Mouse (Mus musculus) hindbrain, embryonic 15.5 days (tissue): ENCODE data around the gene Tspo. TPM values are rescaled to one million over a fixed set of nuclear protein-coding genes. Genes with fewer than 3 reads are reported as not detected.

Experiments used
- ATAC-seq: fragments of 200-750 bp; cut with Nextera tagmentation; 2 replicates; pipeline ENCODE4 v1.8.0; 2017; ENCODE audit warnings: low read depth, moderate number of reproducible peaks, moderate TSS enrichment; ENCODE audit not compliant: low FRiP score
- H3K27ac ChIP-seq: fragments of 300-500 bp; sonication (generic); replicated peaks from 2 replicates; pipeline ENCODE4 v1.5.1; 2015; ENCODE audit warnings: mild to moderate bottlenecking, inconsistent platforms
- H3K27me3 ChIP-seq: fragments of 300-500 bp; sonication (generic); 2 replicates; pipeline ENCODE4 v1.6.1; 2015; ENCODE audit warnings: control low read depth, inconsistent platforms
- H3K36me3 ChIP-seq: fragments of 300-500 bp; sonication (generic); 2 replicates; pipeline ENCODE4 v1.6.1; 2015; ENCODE audit warnings: control low read depth, inconsistent platforms
- H3K4me1 ChIP-seq: fragments of 300-500 bp; sonication (generic); replicated peaks from 2 replicates; pipeline ENCODE4 v1.6.1; 2015; ENCODE audit warnings: control low read depth, inconsistent platforms
- H3K4me2 ChIP-seq: fragments of 300-500 bp; sonication (generic); 2 replicates; pipeline ENCODE4 v1.6.1; 2015; ENCODE audit warnings: moderate library complexity, mild to moderate bottlenecking, inconsistent platforms
- H3K4me3 ChIP-seq: fragments of 300-500 bp; sonication (generic); 2 replicates; pipeline ENCODE4 v1.5.1; 2015; ENCODE audit warnings: mild to moderate bottlenecking, inconsistent platforms
- H3K9ac ChIP-seq: fragments of 300-500 bp; sonication (generic); 2 replicates; pipeline ENCODE4 v1.6.1; 2015; ENCODE audit warnings: inconsistent platforms
- H3K9me3 ChIP-seq: fragments of 300-500 bp; sonication (generic); 2 replicates; pipeline ENCODE4 v1.6.1; 2016; ENCODE audit warnings: control low read depth, inconsistent platforms
- WGBS: fragments of 180-500 bp; shearing (Covaris S2); methylation state at CpG from one replicate; pipeline ENCODE4 v1.1.7; 2015; 5-methylcytosine and 5-hydroxymethylcytosine counted together
- polyA plus RNA-seq: library from polyadenylated mRNA; unstranded; fragments of >200 nt; fragmentation: Nextera tagmentation; extraction: Ambion mirVana; gene quantifications from 2 replicates; pipeline ENCODE4 v1.2.1, GENCODE M21; 2015

The Tspo gene
- polyA plus RNA-seq, 1 experiment from 2014 or later = 11.7 TPM

DNA sequence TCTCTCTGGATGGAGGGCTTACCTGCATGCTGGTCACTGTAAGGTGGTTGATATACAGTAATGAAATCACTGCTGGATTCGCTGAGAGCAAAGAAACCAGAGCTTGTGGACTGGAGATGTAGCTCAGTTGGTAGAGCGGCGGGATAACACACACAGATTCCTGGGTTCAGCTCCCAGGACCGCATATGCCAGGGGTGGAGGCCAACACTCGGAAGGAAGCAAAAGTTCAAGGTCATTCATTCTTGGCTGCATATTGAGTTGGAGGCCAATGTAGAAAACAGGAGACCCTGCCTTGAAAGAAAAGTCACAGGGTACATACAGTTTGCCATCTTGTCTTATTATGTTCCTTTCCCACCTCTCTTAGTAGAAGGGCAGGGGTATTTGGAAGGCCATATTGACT, 33.6 kb upstream of the Tspo start:
- H3K4me2 ChIP-seq = no peak overlapping the region
- H3K9me3 ChIP-seq = no peaks in the 10 kb centered on the region
- H3K27ac ChIP-seq = no peak overlapping the region
- H3K36me3 ChIP-seq = no peaks in the 10 kb centered on the region
- H3K27me3 ChIP-seq = peaks cover 40% of the 10 kb centered on the region
- WGBS = 84% methylated on average over 5 of the region's 5 CpGs
- no peak overlapping the region for H3K9ac ChIP-seq
- peaks cover 15% of the 10 kb centered on the region for H3K4me1 ChIP-seq
- ATAC-seq = no peak
- H3K4me3 ChIP-seq = no peak overlapping the region

DNA sequence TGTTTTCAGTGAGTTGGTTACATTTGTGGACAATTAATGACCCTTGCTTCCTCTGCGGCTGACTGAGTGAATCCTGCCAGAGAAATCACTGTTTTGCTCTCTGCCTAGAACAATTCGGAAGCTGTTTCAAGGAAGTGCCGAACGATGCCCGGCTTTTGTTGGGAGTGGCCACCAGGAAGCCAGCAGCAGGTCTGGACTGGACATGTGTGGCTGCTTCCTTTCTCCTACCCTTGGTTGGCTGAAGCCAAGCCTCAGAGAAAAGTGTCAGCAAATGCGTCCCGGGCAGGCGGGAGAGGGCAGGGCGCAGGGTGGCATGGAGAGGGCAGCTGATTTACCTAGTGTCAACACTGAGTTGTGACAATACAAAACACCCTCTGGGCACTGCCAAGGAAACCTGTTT, 33.2 kb upstream of the Tspo start:
- Histone ChIP-seq H3K27me3 (peaks cover 37% of the 10 kb centered on the region), H3K36me3 (no peaks in the 10 kb centered on the region), H3K27ac (no peak overlapping the region), H3K9me3 (no peaks in the 10 kb centered on the region), H3K4me1 (peaks cover 15% of the 10 kb centered on the region), H3K9ac (no peak overlapping the region), H3K4me2 (no peak overlapping the region), H3K4me3 (no peak overlapping the region)
- 90% methylated on average over 9 of the region's 9 CpGs for WGBS
- ATAC-seq = no peak

DNA sequence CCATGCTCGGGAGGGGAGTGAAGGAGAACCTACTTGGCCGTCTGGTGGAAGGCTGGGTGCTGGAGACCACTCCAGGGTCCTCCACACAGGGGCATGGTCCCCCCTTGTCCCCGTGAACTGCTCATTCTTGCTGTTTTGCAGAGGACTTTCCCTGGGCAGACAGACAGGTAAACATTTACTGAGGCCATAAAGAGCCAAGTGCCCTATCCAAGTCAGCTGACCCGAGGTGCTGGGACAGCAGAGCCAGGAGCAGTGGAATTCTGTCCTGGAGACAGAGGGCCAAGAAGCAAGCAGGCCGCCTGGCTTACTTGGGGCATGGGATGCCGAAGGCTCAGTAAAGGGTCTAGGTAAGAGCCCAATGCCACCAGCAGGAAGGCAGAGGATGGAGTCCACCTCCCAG, 32.7 kb upstream of the Tspo start:
- no peak for ATAC-seq
- Histone ChIP-seq H3K36me3 (no peaks in the 10 kb centered on the region), H3K4me3 (no peak overlapping the region), H3K27me3 (peaks cover 32% of the 10 kb centered on the region), H3K9me3 (no peaks in the 10 kb centered on the region), H3K9ac (no peak overlapping the region), H3K4me2 (no peak overlapping the region), H3K27ac (no peak overlapping the region), H3K4me1 (peaks cover 15% of the 10 kb centered on the region)
- 80% methylated on average over 6 of the region's 6 CpGs for WGBS

- 92% methylated on average over 4 of the region's 5 CpGs for WGBS
Observed at GRCm38 (mm10) chr15:83531961-83532469, 31.4 kb upstream of the Tspo start.

GRCm38 (mm10) chr15:83532606-83533005, 30.8 kb upstream of the Tspo start:
- H3K4me1 ChIP-seq = no peaks in the 10 kb centered on the region
- H3K9me3 ChIP-seq = no peaks in the 10 kb centered on the region
- no peak for ATAC-seq
- peaks cover 14% of the 10 kb centered on the region for H3K27me3 ChIP-seq
- H3K27ac ChIP-seq = no peak overlapping the region
- H3K4me2 ChIP-seq = no peak overlapping the region
- no peaks in the 10 kb centered on the region for H3K36me3 ChIP-seq
- no peak overlapping the region for H3K9ac ChIP-seq
- WGBS = 81% methylated on average over 7 of the region's 7 CpGs
- no peak overlapping the region for H3K4me3 ChIP-seq

More at GRCm38 (mm10) chr15:83531961-83532469, 31.4 kb upstream of the Tspo start:
- Histone ChIP-seq H3K27me3 (peaks cover 20% of the 10 kb centered on the region), H3K27ac (no peak overlapping the region), H3K4me3 (no peak overlapping the region), H3K36me3 (no peaks in the 10 kb centered on the region), H3K4me2 (no peak overlapping the region), H3K9ac (no peak overlapping the region), H3K9me3 (no peaks in the 10 kb centered on the region), H3K4me1 (peaks cover 4% of the 10 kb centered on the region)
- no peak for ATAC-seq

GRCm38 (mm10) chr15:83534960-83535889, 28.2 kb upstream of the Tspo start:
- H3K9me3 ChIP-seq = no peaks in the 10 kb centered on the region
- no peak overlapping the region for H3K27ac ChIP-seq
- WGBS = 82% methylated on average over 17 of the region's 17 CpGs
- no peak overlapping the region for H3K9ac ChIP-seq
- no peak overlapping the region for H3K4me3 ChIP-seq
- no peaks in the 10 kb centered on the region for H3K36me3 ChIP-seq
- no peak overlapping the region for H3K4me2 ChIP-seq
- ATAC-seq = no peak
- no peaks in the 10 kb centered on the region for H3K4me1 ChIP-seq
- no peaks in the 10 kb centered on the region for H3K27me3 ChIP-seq

DNA sequence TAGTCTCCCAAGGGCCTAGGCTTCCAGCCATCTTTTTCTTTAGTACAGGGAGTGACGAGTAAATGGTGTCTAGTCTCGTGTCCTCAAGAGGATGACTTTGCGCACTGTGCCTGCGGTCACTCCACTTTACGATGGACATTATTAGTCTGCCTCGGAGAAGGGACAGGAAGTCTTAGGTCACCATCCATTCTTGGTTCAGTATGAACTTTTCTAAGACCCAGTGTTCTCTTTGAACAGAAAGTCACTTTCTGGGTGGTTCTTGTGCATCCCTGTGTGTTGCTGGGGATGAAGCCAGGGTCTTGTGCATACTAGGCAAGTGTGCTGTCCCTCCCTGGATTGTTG, 27.5 kb upstream of the Tspo start:
- 92% methylated on average over 6 of the region's 6 CpGs for WGBS
- Histone ChIP-seq H3K4me3 (no peak overlapping the region), H3K27ac (no peak overlapping the region), H3K27me3 (no peaks in the 10 kb centered on the region), H3K36me3 (no peaks in the 10 kb centered on the region), H3K4me1 (no peaks in the 10 kb centered on the region), H3K4me2 (no peak overlapping the region), H3K9ac (no peak overlapping the region), H3K9me3 (no peaks in the 10 kb centered on the region)
- ATAC-seq = no peak

GRCm38 (mm10) chr15:83538855-83539254, 24.5 kb upstream of the Tspo start:
- Histone ChIP-seq H3K4me3 (no peak overlapping the region), H3K4me2 (no peak overlapping the region), H3K27me3 (no peaks in the 10 kb centered on the region), H3K27ac (no peak overlapping the region), H3K36me3 (no peaks in the 10 kb centered on the region), H3K4me1 (no peaks in the 10 kb centered on the region), H3K9ac (no peak overlapping the region), H3K9me3 (no peaks in the 10 kb centered on the region)
- no peak for ATAC-seq
- 100% methylated on average over 2 of the region's 2 CpGs for WGBS

- H3K27me3 ChIP-seq = no peaks in the 10 kb centered on the region
- ATAC-seq = no peak
- no peak overlapping the region for H3K4me2 ChIP-seq
- H3K4me1 ChIP-seq = no peaks in the 10 kb centered on the region
- no peaks in the 10 kb centered on the region for H3K36me3 ChIP-seq
- 74% methylated on average over 4 of the region's 4 CpGs for WGBS
- no peak overlapping the region for H3K9ac ChIP-seq
- no peak overlapping the region for H3K4me3 ChIP-seq
- no peaks in the 10 kb centered on the region for H3K9me3 ChIP-seq
- no peak overlapping the region for H3K27ac ChIP-seq
Observed at GRCm38 (mm10) chr15:83539905-83540304, 23.5 kb upstream of the Tspo start.

- 83% methylated on average over 9 of the region's 9 CpGs for whole genome bisulfite sequencing
- Histone ChIP-seq H3K4me3 (no peak overlapping the region), H3K4me1 (no peaks in the 10 kb centered on the region), H3K4me2 (no peak overlapping the region), H3K9ac (no peak overlapping the region), H3K27me3 (no peaks in the 10 kb centered on the region), H3K36me3 (peaks cover 6% of the 10 kb centered on the region), H3K9me3 (no peaks in the 10 kb centered on the region), H3K27ac (no peak overlapping the region)
- no peak for ATAC-seq
Observed at GRCm38 (mm10) chr15:83541647-83542287, 21.6 kb upstream of the Tspo start.

DNA sequence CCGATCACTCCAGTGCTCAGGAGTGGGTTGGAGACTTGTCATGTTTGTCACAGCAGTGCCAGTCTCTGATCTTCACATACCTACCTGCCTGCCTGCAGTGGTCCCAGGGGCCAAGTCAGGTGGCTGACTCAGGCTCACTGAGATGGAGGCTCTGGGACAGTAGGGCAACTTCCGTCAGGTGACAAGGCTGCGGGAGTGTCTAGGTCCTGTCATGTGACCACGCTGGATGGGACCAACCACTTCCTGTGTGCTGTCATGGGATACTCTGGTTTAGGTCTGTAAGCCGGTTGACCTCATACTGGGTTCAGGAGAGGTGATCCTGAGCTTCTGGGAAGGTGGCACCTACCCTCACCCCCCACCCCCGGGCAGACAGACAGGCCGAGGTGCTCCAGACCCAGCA, 17.4 kb upstream of the Tspo start:
- Histone ChIP-seq H3K9me3 (no peaks in the 10 kb centered on the region), H3K4me2 (no peak overlapping the region)

GRCm38 (mm10) chr15:83547144-83547543, 16.2 kb upstream of the Tspo start:
- H3K4me2 ChIP-seq = no peak overlapping the region
- 94% methylated on average over 8 of the region's 8 CpGs for WGBS
- peaks cover 37% of the 10 kb centered on the region for H3K36me3 ChIP-seq
- ATAC-seq = no peak
- H3K4me1 ChIP-seq = no peaks in the 10 kb centered on the region
- H3K4me3 ChIP-seq = no peak overlapping the region
- no peaks in the 10 kb centered on the region for H3K9me3 ChIP-seq
- H3K27ac ChIP-seq = no peak overlapping the region
- no peak overlapping the region for H3K9ac ChIP-seq
- H3K27me3 ChIP-seq = no peaks in the 10 kb centered on the region

More for the DNA sequence above, 17.4 kb upstream of the Tspo start:
- Histone ChIP-seq H3K4me1 (no peaks in the 10 kb centered on the region), H3K9ac (no peak overlapping the region), H3K27ac (no peak overlapping the region), H3K36me3 (peaks cover 37% of the 10 kb centered on the region), H3K27me3 (no peaks in the 10 kb centered on the region), H3K4me3 (no peak overlapping the region)
- WGBS = 97% methylated on average over 7 of the region's 7 CpGs
- ATAC-seq = no peak; the same call in 1 of the 2 replicates
